Mouse (Mus musculus) C3H10T1/2 (cell line): Measurements from ENCODE around the gene Fndc1. TPM values are rescaled to one million over a fixed set of nuclear protein-coding genes. Genes with fewer than 3 reads are reported as not detected.

Experiments
- polyA plus RNA-seq, 2 experiments: library from polyadenylated mRNA; unstranded; fragments of >200 nt; fragmentation: generic; extraction: Trizol; gene quantifications; one replicate each; pipeline ENCODE4 v1.2.1; 2012; ENCODE audit warnings: missing spikeins in 2 of 2

Fndc1 gene
- polyA plus RNA-seq: not detected

GRCm38 (mm10) chr17:7826819-7827515, at the start of gene Fndc1:
Fndc1 (minus strand) TSS chr17:7827302.

Other genes starting within 250 kb of the Fndc1 start
- 1 to 10 TPM in 1 of 2 experiments, under 1 TPM in 1; 0.05 to 1.0 TPM for gene Tagap, start 98.7 kb upstream of the Fndc1 start, polyA plus RNA-seq
- 100 to 1,000 TPM in 1 of 2 experiments, 10 to 100 TPM in 1; 25.1 to 103 TPM for gene Rsph3a, start 118.3 kb upstream of the Fndc1 start, polyA plus RNA-seq